In the genomic region with DNA sequence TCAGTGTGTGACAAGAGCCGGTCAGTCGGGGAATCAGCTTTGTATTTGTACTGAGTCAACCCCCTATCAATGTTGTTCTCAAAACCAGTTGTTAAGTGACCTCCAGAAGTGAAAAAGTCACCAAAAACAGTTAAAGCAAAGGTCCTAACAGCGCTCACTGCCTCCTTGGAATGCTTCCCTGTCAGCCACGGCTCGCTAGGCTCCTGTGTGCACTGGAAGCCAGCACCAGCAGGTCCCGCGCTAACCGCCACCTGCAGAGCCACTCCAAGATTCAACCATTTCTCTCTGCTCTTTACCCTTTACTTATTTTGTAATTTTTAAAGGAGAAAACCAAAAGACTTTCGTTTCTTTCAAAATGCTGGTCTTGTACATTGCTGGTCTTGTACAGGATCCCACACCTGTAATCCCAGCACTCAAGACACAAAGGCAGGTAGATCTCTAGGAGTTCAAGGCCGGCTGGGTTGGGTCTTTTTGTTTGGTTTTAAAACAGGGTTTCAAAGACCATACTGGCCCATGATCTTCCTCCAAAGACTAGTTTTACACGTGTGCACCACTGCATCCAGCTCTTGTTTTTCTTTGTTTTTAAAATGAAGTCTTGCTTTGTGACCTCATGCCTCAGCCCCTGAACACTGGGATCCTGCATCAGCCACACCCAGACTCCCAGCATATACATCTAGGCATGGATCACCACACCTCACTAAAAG, we compare ENCODE assay signal across 27 mouse cellular contexts.
DNase-seq lines count a peak whose midpoint lies in the region; ATAC-seq lines count a peak whose summit lies in the region.
"Had no signal": no experiment of that assay in that cellular context is flagged by ENCODE, and none has a peak within 500 bp of the region (broad histone marks: within the 10 kb centered on the region; RNA-seq: fewer than 3 reads in every experiment).

No protein-coding gene starts in this region.

- H3K9me3 ChIP-seq in kidney, embryonic 14.5 days (ENCODE audit: control insufficient read depth, low read length) = no peaks in the 10 kb centered on the region
- H3K9me3 ChIP-seq: embryonic facial prominence, embryonic 10.5 days; embryonic facial prominence, embryonic 15.5 days; forebrain, embryonic 12.5 days; heart, embryonic 10.5 days; heart, embryonic 15.5 days; hindbrain, embryonic 15.5 days; lung, embryonic 15.5 days; stomach, embryonic 15.5 days had no signal

- ATAC-seq in kidney, embryonic 14.5 days (ENCODE audit: low FRiP score, low TSS enrichment) = no peak
- ATAC-seq: CD4-positive, CD25-positive, alpha-beta regulatory T cell, adult 4 months; forebrain, postnatal 0 days; midbrain, embryonic 16.5 days had no signal

- no peak overlapping the region for H3K9ac ChIP-seq in kidney, embryonic 14.5 days (ENCODE audit: low read depth, low read length)
- H3K9ac ChIP-seq: embryonic facial prominence, embryonic 15.5 days; forebrain, embryonic 12.5 days; forebrain, postnatal 0 days; heart, embryonic 15.5 days; hindbrain, embryonic 15.5 days; lung, embryonic 15.5 days; stomach, embryonic 15.5 days had no signal

- H3K4me1 ChIP-seq in kidney, embryonic 14.5 days (ENCODE audit: control insufficient read depth, insufficient read depth, low read length) = no peaks in the 10 kb centered on the region
- H3K4me1 ChIP-seq: embryonic facial prominence, embryonic 15.5 days; hindbrain, embryonic 15.5 days; lung, embryonic 15.5 days; stomach, embryonic 15.5 days had no signal

- H3K27ac ChIP-seq in kidney, embryonic 14.5 days (ENCODE audit: low read depth, low read length) = no peak overlapping the region
- H3K27ac ChIP-seq: embryonic facial prominence, embryonic 10.5 days; embryonic facial prominence, embryonic 15.5 days; forebrain, embryonic 12.5 days; heart, embryonic 10.5 days; heart, embryonic 15.5 days; hindbrain, embryonic 15.5 days; lung, embryonic 15.5 days; stomach, embryonic 15.5 days had no signal

- no peaks in the 10 kb centered on the region for H3K36me3 ChIP-seq in kidney, embryonic 14.5 days (ENCODE audit: control insufficient read depth, insufficient read depth, low read length)
- H3K36me3 ChIP-seq: forebrain, embryonic 12.5 days; heart, embryonic 15.5 days; hindbrain, embryonic 15.5 days; lung, embryonic 15.5 days; stomach, embryonic 15.5 days had no signal

- no peaks in the 10 kb centered on the region for H3K27me3 ChIP-seq in kidney, embryonic 14.5 days (ENCODE audit: control insufficient read depth, insufficient read depth, low read length)
- H3K27me3 ChIP-seq: embryonic facial prominence, embryonic 15.5 days; forebrain, embryonic 12.5 days; heart, embryonic 15.5 days; hindbrain, embryonic 15.5 days; lung, embryonic 15.5 days; stomach, embryonic 15.5 days had no signal

- no peak overlapping the region for H3K4me2 ChIP-seq in kidney, embryonic 14.5 days (replicated peaks; ENCODE audit: low read depth, low read length)
- H3K4me2 ChIP-seq: embryonic facial prominence, embryonic 15.5 days; forebrain, embryonic 12.5 days; heart, embryonic 15.5 days; hindbrain, embryonic 15.5 days; lung, embryonic 15.5 days; midbrain, embryonic 11.5 days; stomach, embryonic 15.5 days had no signal

- H3K4me3 ChIP-seq in kidney, embryonic 14.5 days (ENCODE audit: low read length) = no peak overlapping the region
- H3K4me3 ChIP-seq: embryonic facial prominence, embryonic 10.5 days; embryonic facial prominence, embryonic 15.5 days; forebrain, embryonic 12.5 days; heart, embryonic 10.5 days; heart, embryonic 15.5 days; hindbrain, embryonic 15.5 days; lung, embryonic 15.5 days; stomach, embryonic 15.5 days had no signal

- DNase-seq in kidney, adult 11 months = peak; percentile 13
- peak; percentile 61 for DNase-seq in R1 (ENCODE audit: low read depth, low spot score)
- peak; percentile 25 for DNase-seq in kidney, adult 9 months
- peak; percentile 45 to 58 for DNase-seq in kidney, postnatal 25 days
- DNase-seq in urinary bladder, adult 18-20 months (ENCODE audit: low spot score in 2 of 2) = no peak
- no peak for DNase-seq in layer of hippocampus, postnatal 14 days (ENCODE audit: low spot score in 2 of 2)
- DNase-seq: adrenal gland, postnatal 14 days; cerebellum, adult 11-12 months; cerebellum, postnatal 10 days; forebrain, postnatal 0 days; gastrocnemius, postnatal 10 days; heart, adult 11 months; liver; lung, postnatal 36 days; right cerebral cortex, postnatal 25 days had no signal

- WGBS in kidney, embryonic 14.5 days = 70% methylated on average over 11 of the region's 11 CpGs

Comparison
In these comparisons a context has a peak if more than half of its experiments do, and no peak if none do; other contexts are left out.
1. DNase-seq: peak in kidney, adult 11 months (single experiment), R1 (single experiment), kidney, adult 9 months (single experiment) and kidney, postnatal 25 days (2 of 2); none in urinary bladder, adult 18-20 months (0 of 2) and layer of hippocampus, postnatal 14 days (0 of 2).